Mouse (Mus musculus) neural tube, embryonic 14.5 days (tissue): ENCODE data around the gene Otx1. TPM values are rescaled to one million over a fixed set of nuclear protein-coding genes. Genes with fewer than 3 reads are reported as not detected.

Experiments
- ATAC-seq: fragments of 200-750 bp; cut with Nextera tagmentation; 2 replicates; pipeline ENCODE4 v1.8.0; 2017; ENCODE audit warnings: low read depth, mild to moderate bottlenecking, moderate TSS enrichment, moderate library complexity
- H3K27ac ChIP-seq: fragments of 300-500 bp; sonication (generic); 2 replicates; pipeline ENCODE4 v1.5.1; 2014; ENCODE audit warnings: low read depth, mild to moderate bottlenecking, control low read depth, low read length, moderate library complexity, mixed read lengths
- H3K27me3 ChIP-seq: fragments of 300-500 bp; sonication (generic); 2 replicates; pipeline ENCODE4 v1.6.1; 2014; ENCODE audit warnings: low read length; ENCODE audit not compliant: control insufficient read depth, insufficient read depth
- H3K36me3 ChIP-seq: fragments of 300-500 bp; sonication (generic); 2 replicates; pipeline ENCODE4 v1.6.1; 2014; ENCODE audit warnings: low read length, mixed read lengths; ENCODE audit not compliant: control insufficient read depth, insufficient read depth
- H3K4me1 ChIP-seq: fragments of 300-500 bp; sonication (generic); 2 replicates; pipeline ENCODE4 v1.6.1; 2014; ENCODE audit warnings: low read length; ENCODE audit not compliant: control insufficient read depth, insufficient read depth
- H3K4me2 ChIP-seq: fragments of 300-500 bp; sonication (generic); 2 replicates; pipeline ENCODE4 v1.6.1; 2014; ENCODE audit warnings: mild to moderate bottlenecking, low read depth, low read length, control low read depth
- H3K4me3 ChIP-seq: fragments of 300-500 bp; sonication (generic); 2 replicates; pipeline ENCODE4 v1.5.1; 2014; ENCODE audit warnings: low read depth, low read length, control low read depth, mixed read lengths
- H3K9ac ChIP-seq: fragments of 300-500 bp; sonication (generic); replicated peaks from 2 replicates; pipeline ENCODE4 v1.6.1; 2014; ENCODE audit warnings: low read depth, mild to moderate bottlenecking, control low read depth, low read length, mixed read lengths
- H3K9me3 ChIP-seq: fragments of 300-500 bp; sonication (generic); 2 replicates; pipeline ENCODE4 v1.6.1; 2016; ENCODE audit warnings: low read length; ENCODE audit not compliant: control insufficient read depth
- WGBS: fragments of 180-500 bp; shearing (Covaris S2); extraction: QIAGEN DNeasy Blood & Tissue Kit; methylation state at CpG from one replicate; pipeline ENCODE4 v1.1.7; 2014; 5-methylcytosine and 5-hydroxymethylcytosine counted together
- polyA plus RNA-seq: library from polyadenylated mRNA; unstranded; fragments of >200 nt; fragmentation: Nextera tagmentation; extraction: Ambion mirVana; gene quantifications from 2 replicates; pipeline ENCODE4 v1.2.1, GENCODE M21; 2014

Gene Otx1
- polyA plus RNA-seq, 1 experiment from 2014 or later: 0.09 TPM

DNA sequence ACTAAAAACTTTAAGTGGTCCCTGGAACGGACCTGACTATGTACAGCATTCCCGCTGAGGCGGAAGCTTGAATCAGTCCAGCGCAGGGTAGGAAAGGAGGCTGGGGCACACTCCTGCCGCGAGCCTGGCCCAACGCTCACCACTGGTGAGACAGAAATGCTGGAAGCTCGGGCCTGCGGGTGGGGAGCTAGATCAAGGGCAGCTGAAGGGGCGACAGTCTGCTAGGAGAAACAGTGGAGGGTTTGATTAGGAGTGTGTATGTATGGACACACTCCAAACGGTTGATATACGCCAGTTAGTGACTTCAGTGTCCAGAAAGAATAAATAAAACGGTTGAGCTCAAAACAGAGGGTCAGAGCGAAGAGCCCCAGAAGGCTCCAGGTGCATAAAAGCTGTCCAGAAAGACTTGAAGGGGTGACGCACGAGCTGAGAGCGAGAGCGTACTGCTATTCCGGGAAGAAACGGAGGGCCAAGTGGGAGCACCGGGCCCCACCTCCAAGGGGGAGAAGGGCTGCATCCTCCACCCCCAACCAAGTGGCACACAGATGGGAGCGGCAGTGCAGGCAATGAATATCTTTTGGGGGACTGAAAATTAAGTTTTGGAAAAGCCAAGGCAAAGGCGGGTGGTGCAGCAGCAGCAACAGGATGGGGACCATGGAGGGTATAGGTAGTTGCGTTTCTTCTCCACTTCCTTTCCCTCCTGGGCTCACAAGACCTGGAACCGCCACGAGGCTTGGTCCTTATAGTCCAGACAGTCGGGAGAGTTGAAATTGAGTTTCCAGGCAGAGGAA lies 7.0 kb downstream of the Otx1 start:
- Histone ChIP-seq H3K36me3 (no peaks in the 10 kb centered on the region), H3K27ac (no peak overlapping the region), H3K9me3 (no peaks in the 10 kb centered on the region), H3K27me3 (peaks cover 47% of the 10 kb centered on the region), H3K4me1 (0 out of 2 replicates have a peak, but pooled peaks cover 3% of the 10 kb centered on the region), H3K4me2 (no peak overlapping the region), H3K9ac (no peak overlapping the region), H3K4me3 (no peak overlapping the region)
- whole genome bisulfite sequencing: 3% methylated on average over 27 of the region's 27 CpGs
- ATAC-seq: no peak

- Histone ChIP-seq H3K9ac (no peak overlapping the region), H3K4me1 (0 out of 2 replicates have a peak, but pooled peaks cover 3% of the 10 kb centered on the region), H3K4me2 (no peak overlapping the region), H3K27me3 (peaks cover 43% of the 10 kb centered on the region), H3K36me3 (no peaks in the 10 kb centered on the region), H3K4me3 (no peak overlapping the region), H3K9me3 (no peaks in the 10 kb centered on the region), H3K27ac (no peak overlapping the region)
- WGBS: 1% methylated on average over 34 of the region's 34 CpGs
- no peak for ATAC-seq
Measured at GRCm38 (mm10) chr11:21994377-21995370, 8.0 kb downstream of the Otx1 start.

DNA sequence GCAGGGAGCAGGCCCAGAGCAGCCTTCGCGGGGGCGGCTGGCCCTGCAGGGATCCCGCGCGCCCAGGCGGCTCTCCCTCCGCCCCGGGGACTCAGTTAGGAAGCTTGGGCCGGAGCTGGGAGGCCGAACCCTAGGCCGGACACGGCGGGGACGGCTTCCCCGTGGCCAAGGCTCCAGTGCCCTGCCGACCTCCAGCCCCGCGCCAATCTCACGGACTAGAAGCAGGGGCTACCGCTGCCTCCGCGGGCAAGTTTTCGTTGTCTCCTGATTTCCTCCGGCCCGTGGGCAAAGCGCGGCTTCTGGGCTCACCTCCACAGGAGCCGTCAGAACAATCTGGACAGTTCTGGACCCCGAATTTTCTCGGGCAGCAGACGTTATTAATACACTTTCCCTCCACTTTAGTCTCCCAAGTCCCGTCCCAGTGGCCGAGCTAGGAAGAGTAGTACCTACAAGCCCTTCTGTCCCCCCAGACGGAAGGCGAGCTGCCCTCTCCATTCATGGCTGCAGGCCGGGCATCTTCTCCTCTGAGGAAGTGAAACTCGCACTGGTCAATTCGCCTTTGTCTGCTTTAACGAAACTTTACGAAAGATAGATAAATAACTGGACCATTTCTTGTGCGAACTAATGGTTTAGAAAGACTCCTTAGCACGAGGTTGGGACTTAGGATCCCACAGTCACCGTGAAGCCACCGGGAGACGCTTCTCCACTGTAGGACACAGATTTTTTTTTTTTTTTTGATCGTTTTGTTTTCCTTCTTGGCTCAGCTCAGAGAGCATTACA lies 8.9 kb downstream of the Otx1 start:
- Histone ChIP-seq H3K9me3 (no peaks in the 10 kb centered on the region), H3K36me3 (no peaks in the 10 kb centered on the region)

GRCm38 (mm10) chr11:21992761-21993596 lies 9.7 kb downstream of the Otx1 start:
- Histone ChIP-seq H3K4me1 (0 out of 2 replicates have a peak, but pooled peaks cover 3% of the 10 kb centered on the region), H3K9ac (no peak overlapping the region), H3K9me3 (no peaks in the 10 kb centered on the region), H3K4me3 (no peak overlapping the region), H3K27ac (no peak overlapping the region), H3K4me2 (no peak overlapping the region), H3K36me3 (no peaks in the 10 kb centered on the region), H3K27me3 (peaks cover 34% of the 10 kb centered on the region)
- peak; percentile 39; the same call in 1 of the 2 replicates for ATAC-seq
- WGBS: 2% methylated on average over 92 of the region's 96 CpGs

More for the DNA sequence above, 8.9 kb downstream of the Otx1 start:
- Histone ChIP-seq H3K27me3 (peaks cover 37% of the 10 kb centered on the region), H3K9ac (no peak overlapping the region), H3K4me1 (0 out of 2 replicates have a peak, but pooled peaks cover 3% of the 10 kb centered on the region), H3K27ac (no peak overlapping the region), H3K4me2 (no peak overlapping the region), H3K4me3 (no peak overlapping the region)
- ATAC-seq: no peak
- WGBS: under 1% methylated on average over 47 of the region's 47 CpGs

DNA sequence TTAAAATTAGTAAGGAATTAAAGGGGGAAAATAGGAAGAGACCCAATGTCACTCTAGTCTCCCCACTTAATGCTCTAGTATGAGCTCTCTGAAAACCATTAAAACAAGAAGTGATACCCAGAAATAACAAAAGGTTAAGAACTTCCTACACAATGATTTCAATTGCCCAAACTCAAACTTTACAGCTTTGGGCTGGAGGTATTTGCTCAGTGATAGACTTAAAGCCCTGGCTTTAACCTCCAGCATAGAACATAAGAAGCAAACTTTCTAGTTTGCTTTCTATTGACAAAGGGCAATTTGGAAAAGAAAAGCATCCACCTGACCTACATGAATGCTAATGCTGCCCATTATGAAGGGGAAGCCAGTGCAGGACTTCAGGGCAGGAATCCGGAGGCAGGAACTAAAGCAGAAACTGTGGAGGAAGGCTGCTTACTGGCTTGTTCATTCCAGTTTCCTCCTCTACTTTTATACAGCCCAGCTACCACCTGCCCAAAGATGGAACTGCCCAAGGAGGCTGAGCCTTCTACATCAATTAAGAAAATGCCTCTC lies 14.2 kb downstream of the Otx1 start:
- H3K27me3 ChIP-seq: peaks cover 26% of the 10 kb centered on the region

GRCm38 (mm10) chr11:21985118-21985517 lies 17.6 kb downstream of the Otx1 start:
- Histone ChIP-seq H3K27ac (no peak overlapping the region), H3K9ac (no peak overlapping the region), H3K27me3 (peaks cover 13% of the 10 kb centered on the region), H3K4me2 (no peak overlapping the region), H3K4me1 (no peaks in the 10 kb centered on the region), H3K9me3 (no peaks in the 10 kb centered on the region), H3K4me3 (no peak overlapping the region), H3K36me3 (no peaks in the 10 kb centered on the region)
- no peak for ATAC-seq
- WGBS: 32% methylated on average over 1 of the region's 1 CpGs

More for the DNA sequence above, 14.2 kb downstream of the Otx1 start:
- no peaks in the 10 kb centered on the region for H3K9me3 ChIP-seq
- no peak overlapping the region for H3K27ac ChIP-seq
- no peaks in the 10 kb centered on the region for H3K4me1 ChIP-seq
- 50% methylated on average over 1 of the region's 1 CpGs for WGBS
- H3K36me3 ChIP-seq: no peaks in the 10 kb centered on the region
- no peak overlapping the region for H3K9ac ChIP-seq
- no peak overlapping the region for H3K4me3 ChIP-seq
- no peak for ATAC-seq
- no peak overlapping the region for H3K4me2 ChIP-seq

DNA sequence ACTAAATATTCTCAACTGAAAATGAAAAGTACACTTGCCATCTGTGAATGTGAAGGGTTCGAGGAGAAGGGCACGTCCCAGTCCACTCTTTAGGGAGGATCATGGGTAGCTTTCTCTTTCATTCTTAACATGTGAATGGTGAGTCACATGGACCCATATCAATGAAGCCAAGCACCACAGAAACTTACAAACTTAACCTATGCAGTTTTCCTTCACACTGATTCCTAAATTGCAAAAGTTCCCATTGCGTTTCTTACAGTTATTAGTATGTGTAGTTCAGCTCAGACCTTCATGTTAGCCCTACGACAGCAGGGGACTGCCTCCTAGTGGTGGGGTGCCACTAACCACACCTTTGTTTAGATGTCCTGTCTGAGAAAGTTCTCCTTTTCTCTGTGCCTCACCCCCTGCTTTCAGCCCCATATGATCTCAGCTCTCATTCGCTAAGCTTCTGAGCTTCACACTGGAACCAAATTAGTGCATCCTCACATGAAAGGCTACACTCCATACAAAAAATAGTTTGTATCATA lies 28.6 kb downstream of the Otx1 start:
- H3K4me2 ChIP-seq: no peak overlapping the region
- ATAC-seq: no peak
- no peak overlapping the region for H3K9ac ChIP-seq
- no peak overlapping the region for H3K27ac ChIP-seq
- H3K4me3 ChIP-seq: no peak overlapping the region
- H3K9me3 ChIP-seq: no peaks in the 10 kb centered on the region
- H3K4me1 ChIP-seq: no peaks in the 10 kb centered on the region
- no peaks in the 10 kb centered on the region for H3K36me3 ChIP-seq
- no peaks in the 10 kb centered on the region for H3K27me3 ChIP-seq
- WGBS: 79% methylated on average over 5 of the region's 5 CpGs
